Mouse (Mus musculus) heart, adult 8-10 months (tissue): ENCODE measurements around the gene Bfsp2. TPM values are rescaled to one million over a fixed set of nuclear protein-coding genes. Genes with fewer than 3 reads are reported as not detected.
"Not testable (repeated sequence)": the region's sequence is repeated elsewhere in the genome, so short reads cannot be mapped to it uniquely, and the experiment has no call there.

Source experiments
- DNase-seq: peaks from one replicate; pipeline ENCODE4 v3.0.0; 2022; ENCODE audit warnings: low spot score
- total RNA-seq, 4 experiments: library from RNA; stranded (reverse); gene quantifications; 2 replicates each; pipeline ENCODE4 v1.2.4; 2022

The Bfsp2 gene
- total RNA-seq, 4 experiments from 2014 or later = 0.72 to 1.3 (median 0.74) TPM

- DNase-seq = no peak
Measured at GRCm38 (mm10) chr9:103431718-103432117, 48.5 kb downstream of the Bfsp2 start.

DNA sequence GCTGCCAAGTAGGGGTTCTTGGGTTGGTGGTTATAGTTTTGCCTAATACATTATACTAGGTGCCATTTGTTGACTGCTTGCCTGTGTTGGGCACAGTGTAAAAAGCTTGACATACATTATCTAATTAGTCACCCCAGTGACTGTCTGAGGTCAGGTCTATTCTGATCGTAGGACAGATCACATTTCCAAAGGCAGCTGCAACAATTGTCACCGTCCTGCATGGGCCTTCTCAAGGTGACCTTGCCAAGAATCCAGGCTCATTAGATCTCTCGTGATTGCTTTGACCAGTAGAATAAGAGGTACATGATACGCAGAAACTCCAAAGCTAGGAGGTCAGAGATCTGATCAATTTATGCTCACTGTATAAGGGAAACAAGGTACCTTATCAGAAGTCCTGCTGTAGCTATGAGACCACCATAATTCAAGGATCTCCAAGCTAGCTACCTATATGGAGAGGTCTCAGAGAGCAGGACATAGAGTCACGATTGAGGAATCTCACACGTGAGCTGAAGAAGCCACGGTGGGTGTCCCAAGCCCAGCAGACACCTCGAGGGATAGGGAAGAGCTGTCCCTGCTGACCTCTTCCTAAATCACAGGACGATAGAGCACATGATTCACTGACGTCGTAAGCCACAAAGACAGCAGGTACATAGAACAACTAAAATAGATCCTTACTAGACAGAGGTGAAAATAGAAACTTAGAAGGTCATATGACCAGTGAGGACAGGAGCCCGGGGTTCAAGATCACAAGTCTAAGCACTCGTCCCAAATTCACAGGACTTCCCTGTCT is 49.6 kb downstream of the Bfsp2 start:
- DNase-seq = peak; percentile 43

DNA sequence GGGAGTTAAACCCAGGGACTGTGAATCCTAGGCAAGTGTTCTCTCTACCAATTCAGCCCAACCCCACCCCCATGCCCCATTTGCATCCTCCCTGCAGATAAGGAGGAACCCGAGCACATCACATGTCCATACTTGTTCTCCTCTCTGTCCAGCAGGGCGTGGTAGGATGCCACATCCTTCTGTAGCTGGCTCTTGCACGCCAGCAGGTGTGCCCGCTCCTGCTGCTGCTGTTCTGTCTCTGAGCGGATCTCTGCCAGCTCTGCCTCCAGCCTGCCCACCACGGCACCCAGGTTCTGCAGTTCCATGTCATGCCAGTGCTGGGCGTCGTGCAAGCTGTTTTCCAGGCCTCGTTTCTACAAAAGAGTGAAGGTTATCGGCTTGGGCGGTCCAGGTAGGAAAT is 53.8 kb downstream of the Bfsp2 start:
- no peak for DNase-seq

- DNase-seq = no peak
Measured at GRCm38 (mm10) chr9:103424869-103425268, 55.4 kb downstream of the Bfsp2 start.

GRCm38 (mm10) chr9:103423951-103424350 is 56.3 kb downstream of the Bfsp2 start:
- no peak for DNase-seq

DNA sequence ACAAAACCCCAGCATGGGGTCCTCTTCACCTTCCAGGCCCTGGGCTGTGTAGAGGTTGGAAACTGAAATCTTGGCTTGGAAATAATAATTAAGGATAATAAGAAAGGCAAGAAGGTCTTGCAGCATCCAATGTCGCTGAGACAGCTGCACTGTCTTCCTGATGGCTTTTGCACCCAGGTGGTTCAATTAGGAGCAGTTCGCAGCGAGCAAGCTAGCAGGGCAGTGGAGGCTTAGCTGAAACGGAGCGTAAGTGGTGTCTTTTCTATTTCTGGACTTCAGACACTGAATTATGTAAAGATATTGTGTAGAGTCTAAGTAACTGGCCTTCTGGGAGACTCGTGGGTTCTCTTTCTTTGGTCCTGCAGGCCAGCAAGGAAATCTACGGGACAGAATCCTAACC is 56.8 kb downstream of the Bfsp2 start:
- DNase-seq = no peak

- no peak for DNase-seq
Measured at GRCm38 (mm10) chr9:103422847-103423246, 57.4 kb downstream of the Bfsp2 start.

DNA sequence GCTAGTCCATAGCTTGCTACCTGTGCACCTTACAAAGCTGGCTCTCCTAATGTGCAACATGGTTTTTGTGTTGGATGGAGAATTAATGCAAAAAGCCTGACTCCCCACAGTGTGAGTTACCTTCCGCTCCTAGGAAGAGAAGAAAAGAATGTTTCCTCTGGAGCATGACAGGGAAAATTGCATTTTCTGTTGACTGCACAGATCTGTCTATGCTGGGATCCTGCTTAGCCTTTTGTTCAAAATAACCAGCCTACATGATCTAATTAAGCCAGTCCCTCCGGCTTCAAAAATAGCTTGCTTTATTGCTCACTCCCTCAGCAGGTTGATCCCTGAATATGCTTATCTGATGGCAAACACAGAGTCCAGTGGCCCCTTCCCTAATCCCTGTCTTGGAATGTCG is 59.4 kb downstream of the Bfsp2 start:
- DNase-seq = no peak

DNA sequence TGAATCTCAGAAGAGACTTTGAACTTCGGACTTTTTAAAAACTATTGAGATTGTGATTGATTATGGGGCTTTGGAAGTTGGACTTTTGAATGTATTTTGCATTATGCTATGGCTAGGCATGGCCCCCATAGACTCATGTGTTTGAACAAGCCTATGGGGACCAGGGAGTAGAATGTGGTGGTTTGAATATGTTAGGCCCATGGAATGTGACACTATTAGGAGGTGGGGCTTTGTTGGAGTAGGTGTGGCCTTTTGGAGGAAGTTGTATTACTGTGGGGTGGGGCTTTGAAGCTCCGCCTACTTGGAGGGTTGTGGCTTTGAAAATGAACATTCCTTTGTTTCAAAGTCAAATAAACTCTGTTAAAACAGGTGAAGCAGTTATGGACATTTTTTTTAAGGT is 61.4 kb downstream of the Bfsp2 start:
- no peak for DNase-seq

- not testable (repeated sequence) for DNase-seq
Measured at GRCm38 (mm10) chr9:103418267-103418666, 62.0 kb downstream of the Bfsp2 start.

- no peak for DNase-seq
Measured at GRCm38 (mm10) chr9:103413457-103413856, 66.8 kb downstream of the Bfsp2 start.

- no peak for DNase-seq
Measured at GRCm38 (mm10) chr9:103409119-103409518, 71.1 kb downstream of the Bfsp2 start.

DNA sequence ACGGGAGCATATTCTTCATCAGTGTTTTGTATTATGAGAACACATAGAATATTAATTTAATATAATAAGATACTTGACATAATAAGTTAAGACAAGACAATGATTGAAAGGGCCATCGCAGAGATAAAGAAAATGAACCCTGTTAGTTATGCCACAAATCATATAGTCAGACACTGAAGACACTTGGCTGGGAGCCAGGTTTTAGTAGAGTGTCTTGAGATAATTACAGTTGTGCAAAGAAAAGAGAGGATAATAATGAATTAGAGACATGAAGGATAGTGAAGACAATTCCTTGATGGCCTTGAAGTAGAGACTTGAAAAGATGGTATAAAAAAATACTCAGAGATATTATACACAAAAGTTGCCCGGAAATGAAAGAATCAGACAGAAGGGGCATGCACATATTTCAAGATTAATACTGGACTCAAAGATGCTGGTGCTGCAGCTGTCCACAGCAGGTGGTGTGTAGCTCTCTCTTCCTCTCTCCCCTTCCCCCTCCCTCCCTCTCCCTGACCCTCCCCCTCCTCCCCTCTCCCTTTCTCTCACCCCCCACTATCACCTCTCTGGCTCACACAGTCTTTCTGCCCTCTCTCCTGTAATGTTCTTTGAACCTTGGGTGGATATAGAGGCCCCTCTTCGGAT is 72.0 kb downstream of the Bfsp2 start:
- DNase-seq = no peak

DNA sequence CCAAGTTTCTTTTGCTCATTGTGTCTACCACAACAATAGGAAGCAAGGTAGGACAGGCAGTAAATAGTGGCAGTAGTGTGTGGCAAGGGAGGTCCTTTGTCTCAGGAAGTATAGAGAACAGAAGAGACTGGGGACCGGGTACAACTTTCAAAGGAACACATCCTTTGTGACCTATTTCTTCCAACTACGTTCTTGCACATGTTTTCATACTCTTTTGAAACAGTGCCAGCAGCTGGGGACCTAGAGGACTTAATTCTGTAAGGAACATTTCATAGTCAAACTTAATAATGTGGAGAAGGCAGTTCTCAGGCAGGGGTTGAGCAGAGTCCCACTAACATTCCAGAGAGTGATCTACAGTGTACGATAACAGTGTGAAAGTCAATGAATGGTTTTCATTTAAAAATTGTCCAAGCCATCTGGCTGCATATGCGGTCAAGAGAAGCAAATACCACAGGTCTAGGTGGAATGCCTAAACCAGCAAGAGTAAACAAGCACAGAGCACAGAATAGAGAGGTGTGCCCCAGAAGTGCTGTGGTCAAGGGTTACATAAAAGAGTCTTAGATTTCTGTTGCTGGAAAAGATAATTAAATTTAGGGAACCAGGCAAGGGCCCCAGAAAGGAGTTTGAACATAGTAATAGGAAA is 76.8 kb downstream of the Bfsp2 start:
- DNase-seq = no peak

DNA sequence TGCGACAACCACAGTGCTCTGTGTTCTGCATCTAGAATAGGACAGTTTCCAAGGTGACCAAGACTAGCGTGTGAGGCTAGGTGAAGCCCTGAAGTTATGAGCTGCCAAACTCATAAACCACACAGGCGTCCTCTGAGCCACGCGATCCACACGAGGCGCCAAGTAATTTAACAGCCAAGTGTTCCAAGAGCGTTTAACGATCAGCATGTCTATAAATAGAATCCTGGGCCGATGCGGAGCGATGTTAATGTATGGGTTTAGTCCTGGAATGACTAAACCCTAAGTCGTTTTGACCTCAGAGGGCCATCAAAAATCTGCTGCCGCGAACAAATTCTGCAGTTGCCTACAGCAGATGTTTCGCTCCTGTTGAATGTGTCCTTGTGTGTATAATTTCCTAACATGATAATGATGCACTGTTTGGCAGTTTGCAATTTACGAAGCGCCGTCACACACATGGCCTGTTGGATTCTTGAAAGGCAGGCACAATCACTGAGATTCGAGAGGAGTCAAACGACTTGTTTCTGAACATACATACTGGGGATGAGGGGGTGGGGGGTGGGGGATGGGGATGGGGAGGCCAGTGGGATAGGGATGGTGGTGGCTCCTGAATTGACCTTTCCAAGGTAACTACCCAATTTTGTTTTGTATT is 81.6 kb downstream of the Bfsp2 start:
- DNase-seq = peak; percentile 51

GRCm38 (mm10) chr9:103393256-103393655 is 87.0 kb downstream of the Bfsp2 start:
- no peak for DNase-seq

DNA sequence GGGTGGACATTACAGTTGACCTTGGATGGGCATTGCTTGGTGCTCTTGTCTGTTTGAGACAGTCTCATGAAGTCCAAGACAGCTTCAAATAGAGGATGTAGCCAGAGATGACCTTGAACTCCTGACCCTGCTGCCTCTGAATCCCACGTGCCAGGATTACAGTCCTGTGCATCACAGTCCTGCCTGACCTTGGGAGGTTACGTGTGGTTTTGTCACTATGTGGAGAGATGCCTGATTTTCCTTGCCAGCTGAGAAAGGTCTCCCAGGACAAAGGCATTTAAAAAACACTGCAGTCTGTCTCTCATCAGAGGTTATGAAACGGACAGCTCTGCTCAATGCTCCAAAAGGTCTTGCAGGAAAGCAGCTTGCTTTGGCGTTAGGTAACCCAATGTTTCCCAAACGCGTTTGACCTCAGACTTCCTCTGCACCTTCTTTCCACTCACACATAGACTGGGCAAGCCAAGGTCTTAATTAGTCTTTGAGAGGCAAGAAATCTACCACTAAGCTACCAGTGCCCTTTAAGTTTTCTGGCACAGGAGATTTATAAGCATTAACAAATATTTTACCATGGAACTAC is 88.3 kb downstream of the Bfsp2 start:
- no peak for DNase-seq

- DNase-seq = no peak
Measured at GRCm38 (mm10) chr9:103389261-103389660, 91.0 kb downstream of the Bfsp2 start.

GRCm38 (mm10) chr9:103387011-103387653 is 93.1 kb downstream of the Bfsp2 start:
- DNase-seq = no peak

GRCm38 (mm10) chr9:103386573-103386972 is 93.6 kb downstream of the Bfsp2 start:
- no peak for DNase-seq

DNA sequence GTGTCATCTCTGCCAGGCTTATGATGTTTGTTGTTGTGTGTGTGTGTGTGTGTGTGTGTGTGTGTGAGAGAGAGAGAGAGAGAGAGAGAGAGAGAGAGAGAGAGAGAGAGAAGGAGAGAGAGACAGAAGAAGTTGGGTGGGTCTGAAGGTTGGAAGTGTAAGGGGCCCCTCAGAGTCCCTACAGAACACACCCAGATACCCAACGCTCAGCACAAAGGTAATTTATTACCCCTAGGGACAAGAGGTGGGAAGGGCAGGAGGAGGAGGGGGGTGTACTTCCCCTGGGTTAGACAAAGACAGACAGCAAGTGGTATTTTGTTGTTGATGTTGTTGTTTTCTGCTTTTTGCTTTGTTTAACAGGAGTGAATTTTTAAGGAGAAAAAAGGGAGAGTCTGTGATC is 94.6 kb downstream of the Bfsp2 start:
- no peak for DNase-seq
